ENCODE assay signal across 27 mouse cellular contexts in the genomic region with DNA sequence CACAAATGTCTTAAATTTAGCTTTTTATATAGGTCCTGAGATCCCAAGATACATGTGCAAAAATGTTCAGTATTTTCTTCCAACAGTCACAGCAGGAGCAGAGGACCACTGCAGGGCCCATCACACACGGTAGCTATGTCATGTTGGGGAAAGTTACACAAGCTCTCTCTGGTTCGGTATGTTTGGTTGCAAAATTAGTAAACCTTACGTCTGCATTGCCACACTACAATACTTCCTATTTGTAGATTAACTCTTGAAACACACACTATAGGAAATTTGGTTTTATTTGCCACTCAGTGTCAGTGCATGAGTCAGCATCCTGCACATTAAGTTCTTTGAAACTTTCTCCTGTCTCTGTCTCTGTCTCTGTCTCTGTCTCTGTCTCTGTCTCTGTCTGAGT.
"Had no signal": no experiment of that assay in that cellular context is flagged by ENCODE, and none has a peak within 500 bp of the region (broad histone marks: within the 10 kb centered on the region; RNA-seq: fewer than 3 reads in every experiment).

No protein-coding gene starts in this region.

- H3K4me2 ChIP-seq: heart, embryonic 12.5 days; hindbrain, embryonic 12.5 days; hindbrain, embryonic 14.5 days; intestine, embryonic 15.5 days; limb, embryonic 13.5 days; limb, embryonic 15.5 days; liver, embryonic 12.5 days had no signal

- H3K36me3 ChIP-seq: heart, embryonic 10.5 days; heart, embryonic 12.5 days; hindbrain, embryonic 10.5 days; hindbrain, embryonic 12.5 days; intestine, embryonic 15.5 days; limb, embryonic 13.5 days; limb, embryonic 15.5 days; liver, embryonic 12.5 days had no signal

- H3K27ac ChIP-seq: gastrocnemius, adult 2 months; heart, adult 2 months; heart, embryonic 10.5 days; hindbrain, embryonic 10.5 days; hindbrain, embryonic 12.5 days; hindbrain, embryonic 14.5 days; intestine, embryonic 15.5 days; layer of hippocampus, adult 2 months; limb, embryonic 13.5 days; limb, embryonic 15.5 days; liver, embryonic 12.5 days had no signal

- DNase-seq: gastrocnemius, adult 2 months; gastrocnemius, postnatal 10 days; gastrocnemius, postnatal 25 days; heart, adult 11 months; heart, adult 2 months; heart, postnatal 10 days; heart, postnatal 4 days; kidney, adult 18-20 months; kidney, adult 8-10 months; kidney, postnatal 10 days; kidney, postnatal 25 days; kidney, postnatal 4 days; layer of hippocampus, postnatal 36 days; left cerebral cortex, postnatal 4 days had no signal

- ATAC-seq: hindbrain, embryonic 16.5 days; inflammation-experienced regulatory T-cells, adult 6 months; intestine, embryonic 15.5 days; intestine, postnatal 0 days; liver, embryonic 12.5 days had no signal

- H3K4me1 ChIP-seq: hindbrain, embryonic 12.5 days; intestine, embryonic 15.5 days; limb, embryonic 13.5 days; limb, embryonic 15.5 days; liver, embryonic 12.5 days had no signal

- H3K27me3 ChIP-seq: heart, embryonic 12.5 days; hindbrain, embryonic 12.5 days; intestine, embryonic 15.5 days; limb, embryonic 13.5 days; limb, embryonic 15.5 days; liver, embryonic 12.5 days had no signal

- H3K9me3 ChIP-seq: heart, embryonic 10.5 days; hindbrain, embryonic 10.5 days; hindbrain, embryonic 12.5 days; intestine, embryonic 15.5 days; limb, embryonic 13.5 days; limb, embryonic 15.5 days; liver, embryonic 12.5 days had no signal

- H3K4me3 ChIP-seq: gastrocnemius, adult 2 months; heart, adult 2 months; heart, embryonic 10.5 days; heart, embryonic 12.5 days; hindbrain, embryonic 10.5 days; hindbrain, embryonic 12.5 days; intestine, embryonic 15.5 days; layer of hippocampus, adult 2 months; limb, embryonic 13.5 days; limb, embryonic 15.5 days; liver, embryonic 12.5 days had no signal

- H3K9ac ChIP-seq: heart, embryonic 12.5 days; hindbrain, embryonic 12.5 days; hindbrain, embryonic 14.5 days; intestine, embryonic 15.5 days; limb, embryonic 13.5 days; limb, embryonic 15.5 days; liver, embryonic 12.5 days had no signal
